Mouse (Mus musculus) midbrain, embryonic 11.5 days (tissue): Measurements from ENCODE around the gene Gsc. TPM values are rescaled to one million over a fixed set of nuclear protein-coding genes. Genes with fewer than 3 reads are reported as not detected.
A peak's percentile ranks its signal among the peaks of the same experiment; 100 is the strongest.

Experiments
- ATAC-seq: fragments of 200-750 bp; cut with Nextera tagmentation; 2 replicates; pipeline ENCODE4 v1.8.0; 2017; ENCODE audit warnings: moderate TSS enrichment, moderate library complexity; ENCODE audit not compliant: low FRiP score
- DNase-seq: peaks from one replicate; pipeline ENCODE4 v3.0.0; 2015; ENCODE audit warnings: low spot score; ENCODE audit errors: missing footprints
- H3K27ac ChIP-seq: fragments of 300-500 bp; sonication (generic); 2 replicates; pipeline ENCODE4 v1.5.1; 2014; ENCODE audit warnings: low read depth, low read length
- H3K27me3 ChIP-seq: fragments of 300-500 bp; sonication (generic); 2 replicates; pipeline ENCODE4 v1.6.1; 2014; ENCODE audit warnings: mild to moderate bottlenecking, low read length, moderate library complexity, mixed read lengths; ENCODE audit not compliant: control insufficient read depth, insufficient read depth
- H3K36me3 ChIP-seq: fragments of 300-500 bp; sonication (generic); 2 replicates; pipeline ENCODE4 v1.6.1; 2014; ENCODE audit warnings: mild to moderate bottlenecking, low read length, moderate library complexity, mixed read lengths; ENCODE audit not compliant: control insufficient read depth, insufficient read depth
- H3K4me1 ChIP-seq: fragments of 300-500 bp; sonication (generic); 2 replicates; pipeline ENCODE4 v1.6.1; 2014; ENCODE audit warnings: low read length; ENCODE audit not compliant: control insufficient read depth, insufficient read depth
- H3K4me2 ChIP-seq: fragments of 300-500 bp; sonication (generic); 2 replicates; pipeline ENCODE4 v1.6.1; 2014; ENCODE audit warnings: mild to moderate bottlenecking, moderate library complexity
- H3K4me3 ChIP-seq: fragments of 300-500 bp; sonication (generic); 2 replicates; pipeline ENCODE4 v1.5.1; 2014; ENCODE audit warnings: low read depth, low read length
- H3K9ac ChIP-seq: fragments of 300-500 bp; sonication (generic); 2 replicates; pipeline ENCODE4 v1.6.1; 2014; ENCODE audit warnings: low read length
- H3K9me3 ChIP-seq: fragments of 300-500 bp; sonication (generic); 2 replicates; pipeline ENCODE4 v1.6.1; 2016; ENCODE audit warnings: low read length; ENCODE audit not compliant: control insufficient read depth
- WGBS: fragments of 180-500 bp; shearing (Covaris S2); extraction: QIAGEN DNeasy Blood & Tissue Kit; methylation state at CpG from one replicate; pipeline ENCODE4 v1.1.7; 2014; 5-methylcytosine and 5-hydroxymethylcytosine counted together
- polyA plus RNA-seq: library from polyadenylated mRNA; unstranded; fragments of >200 nt; fragmentation: Nextera tagmentation; extraction: Ambion mirVana; gene quantifications from 2 replicates; pipeline ENCODE4 v1.2.1, GENCODE M21; 2014

The Gsc gene
- polyA plus RNA-seq, 1 experiment from 2014 or later, result 0.59 TPM

GRCm38 (mm10) chr12:104477066-104477465 is 3.9 kb upstream of the Gsc start:
- under 1% methylated on average over 12 of the region's 12 CpGs for WGBS
- DNase-seq, result peak; percentile 96
- Histone ChIP-seq H3K27ac (no peak overlapping the region), H3K4me1 (peaks cover 14% of the 10 kb centered on the region), H3K4me3 (no peak overlapping the region), H3K27me3 (peaks cover 86% of the 10 kb centered on the region), H3K9ac (no peak overlapping the region), H3K4me2 (no peak overlapping the region), H3K9me3 (no peaks in the 10 kb centered on the region), H3K36me3 (no peaks in the 10 kb centered on the region)
- ATAC-seq, result no peak

GRCm38 (mm10) chr12:104475946-104476345 is 2.8 kb upstream of the Gsc start:
- WGBS, result under 1% methylated on average over 21 of the region's 21 CpGs
- H3K4me3 ChIP-seq, result no peak overlapping the region
- no peak for ATAC-seq

DNA sequence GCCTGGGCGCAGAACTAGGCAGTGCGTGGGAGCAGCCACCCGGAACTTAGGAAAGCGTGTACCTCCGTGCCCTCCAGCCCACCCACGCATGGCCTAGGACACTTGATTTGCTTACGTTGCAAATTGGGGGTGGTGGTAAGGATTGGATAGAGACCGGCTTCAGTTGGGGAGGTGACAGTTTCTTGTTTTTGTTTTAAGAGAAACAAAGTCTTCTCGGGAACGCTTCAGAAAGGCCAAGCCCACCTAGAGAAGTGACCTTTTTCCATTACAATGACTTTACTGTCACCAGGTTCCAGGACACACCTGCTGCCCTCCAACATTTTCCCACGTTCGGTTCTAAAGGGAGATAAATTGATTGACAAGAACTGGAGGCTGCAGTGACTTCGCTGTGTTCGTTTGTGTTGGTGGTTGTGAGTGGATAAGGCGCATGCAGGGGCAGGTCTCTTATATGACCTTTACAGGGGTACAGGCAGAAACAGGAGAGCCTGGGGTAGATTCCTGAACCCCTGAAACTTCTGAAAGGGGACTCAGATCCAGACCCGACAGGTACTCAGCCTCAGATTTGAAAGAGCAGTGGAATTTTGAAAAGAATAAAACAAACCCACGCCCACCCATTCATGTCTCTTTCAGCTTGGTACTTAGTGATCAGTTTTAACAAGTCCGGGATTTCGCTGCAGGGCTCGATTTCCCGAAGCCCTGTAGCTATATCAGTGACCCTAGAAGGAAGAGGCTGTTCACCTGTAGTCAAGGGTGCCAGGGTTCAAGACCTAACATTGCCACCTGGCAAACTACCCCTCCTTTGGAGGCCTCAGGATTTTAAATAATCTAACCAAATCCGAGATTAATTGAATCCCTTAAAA is 2.0 kb upstream of the Gsc start:
- peaks cover 95% of the 10 kb centered on the region for H3K27me3 ChIP-seq
- H3K36me3 ChIP-seq, result no peaks in the 10 kb centered on the region
- no peak overlapping the region for H3K4me2 ChIP-seq
- no peak for ATAC-seq
- peaks cover 23% of the 10 kb centered on the region for H3K4me1 ChIP-seq
- H3K9me3 ChIP-seq, result no peaks in the 10 kb centered on the region
- no peak overlapping the region for H3K9ac ChIP-seq
- no peak overlapping the region for H3K27ac ChIP-seq
- no peak overlapping the region for H3K4me3 ChIP-seq
- peak; percentile 96 for DNase-seq
- under 1% methylated on average over 22 of the region's 22 CpGs for WGBS

More at GRCm38 (mm10) chr12:104475946-104476345, 2.8 kb upstream of the Gsc start:
- no peaks in the 10 kb centered on the region for H3K9me3 ChIP-seq
- peaks cover 94% of the 10 kb centered on the region for H3K27me3 ChIP-seq
- DNase-seq, result peak; percentile 97
- H3K27ac ChIP-seq, result no peak overlapping the region
- H3K4me1 ChIP-seq, result peaks cover 23% of the 10 kb centered on the region
- H3K4me2 ChIP-seq, result no peak overlapping the region
- H3K9ac ChIP-seq, result no peak overlapping the region
- H3K36me3 ChIP-seq, result no peaks in the 10 kb centered on the region

GRCm38 (mm10) chr12:104474191-104474871 is 1.2 kb upstream of the Gsc start:
- ATAC-seq (no peak), DNase-seq (peak; percentile 94)
- under 1% methylated on average over 42 of the region's 42 CpGs for WGBS
- Histone ChIP-seq H3K27ac (no peak overlapping the region), H3K4me1 (peaks cover 23% of the 10 kb centered on the region), H3K9ac (no peak overlapping the region), H3K36me3 (no peaks in the 10 kb centered on the region), H3K27me3 (peaks cover 95% of the 10 kb centered on the region), H3K4me2 (peak overlapping the region; percentile 23; the same call in 1 of the 2 replicates), H3K9me3 (no peaks in the 10 kb centered on the region), H3K4me3 (0 out of 2 replicates have a peak overlapping the region, but pooled peaks have one; percentile 5)

- no peaks in the 10 kb centered on the region for H3K36me3 ChIP-seq
- peak; percentile 90 for DNase-seq
- peak overlapping the region; percentile 76 for H3K4me2 ChIP-seq
- H3K9me3 ChIP-seq, result no peaks in the 10 kb centered on the region
- under 1% methylated on average over 16 of the region's 18 CpGs for WGBS
- H3K9ac ChIP-seq, result no peak overlapping the region
- H3K4me3 ChIP-seq, result peak overlapping the region; percentile 42
- H3K27ac ChIP-seq, result no peak overlapping the region
- H3K4me1 ChIP-seq, result peaks cover 23% of the 10 kb centered on the region
- H3K27me3 ChIP-seq, result peaks cover 98% of the 10 kb centered on the region
- ATAC-seq, result no peak
Observed at GRCm38 (mm10) chr12:104473492-104473891, 362 bp upstream of the Gsc start.

- Histone ChIP-seq H3K27me3 (peaks cover 98% of the 10 kb centered on the region), H3K4me2 (peak overlapping the region; percentile 76; the same call in 1 of the 2 replicates), H3K27ac (no peak overlapping the region), H3K4me3 (no peak overlapping the region), H3K4me1 (peaks cover 27% of the 10 kb centered on the region), H3K9ac (no peak overlapping the region), H3K36me3 (no peaks in the 10 kb centered on the region), H3K9me3 (no peaks in the 10 kb centered on the region)
- DNase-seq (no peak), ATAC-seq (no peak)
- 1% methylated on average over 25 of the region's 25 CpGs for WGBS
Observed at GRCm38 (mm10) chr12:104472218-104472525, 958 bp downstream of the Gsc start.

DNA sequence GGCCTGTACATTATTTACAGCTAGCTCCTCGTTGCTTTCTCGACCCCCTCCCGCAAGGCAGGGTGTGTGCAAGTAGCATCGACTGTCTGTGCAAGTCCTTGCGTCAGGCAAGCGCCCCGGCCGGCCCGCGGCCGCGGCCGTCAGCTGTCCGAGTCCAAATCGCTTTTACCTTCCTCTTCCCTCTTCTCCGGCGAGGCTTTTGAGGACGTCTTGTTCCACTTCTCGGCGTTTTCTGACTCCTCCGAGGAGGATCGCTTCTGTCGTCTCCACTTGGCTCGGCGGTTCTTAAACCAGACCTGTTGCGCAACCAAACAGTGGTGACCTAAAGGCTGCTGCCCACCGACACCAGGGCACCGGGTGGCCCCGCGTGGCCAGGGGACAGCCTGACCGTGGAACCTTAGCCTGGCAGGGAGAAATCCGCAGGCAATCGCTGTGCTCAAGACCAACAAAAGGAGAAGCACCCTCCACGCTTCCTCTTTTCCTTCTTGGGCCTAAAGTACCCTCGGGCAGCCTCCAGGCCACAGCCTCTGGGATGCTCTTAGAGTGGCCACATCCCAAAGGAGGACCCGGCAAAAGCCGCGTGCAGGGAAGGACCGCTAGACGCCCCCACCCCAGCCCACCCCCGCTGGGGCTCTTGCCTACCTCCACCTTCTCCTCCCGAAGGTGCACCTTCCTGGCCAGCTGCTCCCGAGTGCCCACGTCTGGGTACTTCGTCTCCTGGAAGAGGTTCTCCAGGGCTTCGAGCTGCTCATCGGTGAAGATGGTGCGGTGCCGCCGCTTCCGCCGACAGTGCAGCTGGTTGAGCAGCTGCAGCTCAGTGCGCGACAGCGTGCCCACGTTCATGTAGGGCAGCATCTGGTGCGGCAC is 1.5 kb downstream of the Gsc start:
- Histone ChIP-seq H3K27ac (no peak overlapping the region), H3K4me1 (peaks cover 29% of the 10 kb centered on the region), H3K36me3 (no peaks in the 10 kb centered on the region), H3K9ac (no peak overlapping the region), H3K9me3 (no peaks in the 10 kb centered on the region), H3K4me3 (peak overlapping the region; percentile 9; the same call in 1 of the 2 replicates), H3K27me3 (peaks cover 92% of the 10 kb centered on the region), H3K4me2 (peak overlapping the region; percentile 76; the same call in 1 of the 2 replicates)
- ATAC-seq (0 out of 2 replicates have a peak, but pooled peaks have one; percentile 10), DNase-seq (peak; percentile 97)
- WGBS, result under 1% methylated on average over 57 of the region's 57 CpGs

- Histone ChIP-seq H3K36me3 (no peaks in the 10 kb centered on the region), H3K27ac (no peak overlapping the region), H3K9ac (no peak overlapping the region), H3K4me3 (no peak overlapping the region), H3K9me3 (no peaks in the 10 kb centered on the region), H3K27me3 (peaks cover 90% of the 10 kb centered on the region), H3K4me1 (peaks cover 29% of the 10 kb centered on the region), H3K4me2 (no peak overlapping the region)
- ATAC-seq (no peak), DNase-seq (peak; percentile 91)
- WGBS, result 1% methylated on average over 6 of the region's 6 CpGs
Observed at GRCm38 (mm10) chr12:104470646-104471045, 2.5 kb downstream of the Gsc start.
